Mouse (Mus musculus) liver, embryonic 15.5 days (tissue): Measurements from ENCODE around the gene Trim67. TPM values are rescaled to one million over a fixed set of nuclear protein-coding genes. Genes with fewer than 3 reads are reported as not detected.
"Not testable (repeated sequence)": the region's sequence is repeated elsewhere in the genome, so short reads cannot be mapped to it uniquely, and the experiment has no call there.

Source experiments
- ATAC-seq: fragments of 200-750 bp; cut with Nextera tagmentation; 2 replicates; pipeline ENCODE4 v1.8.0; 2017; ENCODE audit warnings: moderate number of reproducible peaks, mild to moderate bottlenecking, moderate library complexity; ENCODE audit not compliant: insufficient read depth
- H3K27ac ChIP-seq: fragments of 300-500 bp; sonication (generic); replicated peaks from 2 replicates; pipeline ENCODE4 v1.5.1; 2015; ENCODE audit warnings: mild to moderate bottlenecking, inconsistent platforms
- H3K27me3 ChIP-seq: fragments of 300-500 bp; sonication (generic); 2 replicates; pipeline ENCODE4 v1.6.1; 2015; ENCODE audit warnings: mild to moderate bottlenecking, inconsistent platforms
- H3K36me3 ChIP-seq: fragments of 300-500 bp; sonication (generic); replicated peaks from 2 replicates; pipeline ENCODE4 v1.6.1; 2015; ENCODE audit warnings: moderate library complexity, mild to moderate bottlenecking, inconsistent platforms
- H3K4me1 ChIP-seq: fragments of 300-500 bp; sonication (generic); replicated peaks from 2 replicates; pipeline ENCODE4 v1.6.1; 2015; ENCODE audit warnings: inconsistent platforms
- H3K4me2 ChIP-seq: fragments of 300-500 bp; sonication (generic); 2 replicates; pipeline ENCODE4 v1.6.1; 2015; ENCODE audit warnings: moderate library complexity, mild to moderate bottlenecking, inconsistent platforms
- H3K4me3 ChIP-seq: fragments of 300-500 bp; sonication (generic); replicated peaks from 2 replicates; pipeline ENCODE4 v1.5.1; 2015; ENCODE audit warnings: mild to moderate bottlenecking, inconsistent platforms
- H3K9ac ChIP-seq: fragments of 300-500 bp; sonication (generic); 2 replicates; pipeline ENCODE4 v1.6.1; 2015; ENCODE audit warnings: moderate library complexity, mild to moderate bottlenecking, inconsistent platforms
- H3K9me3 ChIP-seq: fragments of 300-500 bp; sonication (generic); replicated peaks from 2 replicates; pipeline ENCODE4 v1.6.1; 2016; ENCODE audit warnings: inconsistent platforms
- WGBS: fragments of 180-500 bp; shearing (Covaris S2); methylation state at CpG from one replicate; pipeline ENCODE4 v1.1.7; 2015; ENCODE audit warnings: mixed read lengths; ENCODE audit not compliant: insufficient replicate concordance; 5-methylcytosine and 5-hydroxymethylcytosine counted together
- polyA plus RNA-seq: library from polyadenylated mRNA; unstranded; fragments of >200 nt; fragmentation: Nextera tagmentation; extraction: Ambion mirVana; gene quantifications from 2 replicates; pipeline ENCODE4 v1.2.1, GENCODE M21; 2015

Gene Trim67
- polyA plus RNA-seq, 1 experiment from 2014 or later, result 0.01 TPM

- H3K4me2 ChIP-seq, result no peak overlapping the region
- H3K4me3 ChIP-seq, result no peak overlapping the region
- H3K4me1 ChIP-seq, result peaks cover 8% of the 10 kb centered on the region
- 0 out of 2 replicates have a peak, but pooled peaks cover 3% of the 10 kb centered on the region for H3K27me3 ChIP-seq
- no peak overlapping the region for H3K9ac ChIP-seq
- 71% methylated on average over 6 of the region's 6 CpGs for WGBS
- no peaks in the 10 kb centered on the region for H3K36me3 ChIP-seq
- ATAC-seq, result no peak
- H3K9me3 ChIP-seq, result no peaks in the 10 kb centered on the region
- no peak overlapping the region for H3K27ac ChIP-seq
Observed at GRCm38 (mm10) chr8:124831941-124832340, 39.0 kb downstream of the Trim67 start.

GRCm38 (mm10) chr8:124833430-124834205 lies 40.7 kb downstream of the Trim67 start:
- Histone ChIP-seq H3K4me3 (no peak overlapping the region), H3K27ac (no peak overlapping the region), H3K4me2 (peak overlapping the region; percentile 46; the same call in 1 of the 2 replicates), H3K9ac (no peak overlapping the region), H3K9me3 (no peaks in the 10 kb centered on the region), H3K36me3 (peaks cover 12% of the 10 kb centered on the region), H3K27me3 (0 out of 2 replicates have a peak, but pooled peaks cover 3% of the 10 kb centered on the region), H3K4me1 (peaks cover 5% of the 10 kb centered on the region; the same call in 1 of the 2 replicates)
- ATAC-seq, result no peak
- WGBS, result 32% methylated on average over 15 of the region's 15 CpGs

GRCm38 (mm10) chr8:124835848-124836247 lies 43.0 kb downstream of the Trim67 start:
- Histone ChIP-seq H3K4me3 (no peak overlapping the region), H3K4me2 (no peak overlapping the region)
- no peak for ATAC-seq

GRCm38 (mm10) chr8:124836273-124836672 lies 43.4 kb downstream of the Trim67 start:
- Histone ChIP-seq H3K9ac (no peak overlapping the region), H3K4me1 (no peaks in the 10 kb centered on the region), H3K4me2 (no peak overlapping the region), H3K36me3 (peaks cover 38% of the 10 kb centered on the region), H3K9me3 (no peaks in the 10 kb centered on the region), H3K4me3 (no peak overlapping the region), H3K27ac (no peak overlapping the region), H3K27me3 (no peaks in the 10 kb centered on the region)
- 74% methylated on average over 7 of the region's 7 CpGs for WGBS
- no peak for ATAC-seq

More at GRCm38 (mm10) chr8:124835848-124836247, 43.0 kb downstream of the Trim67 start:
- H3K9me3 ChIP-seq, result no peaks in the 10 kb centered on the region
- no peak overlapping the region for H3K9ac ChIP-seq
- H3K4me1 ChIP-seq, result no peaks in the 10 kb centered on the region
- H3K27ac ChIP-seq, result no peak overlapping the region
- H3K36me3 ChIP-seq, result peaks cover 34% of the 10 kb centered on the region
- no peaks in the 10 kb centered on the region for H3K27me3 ChIP-seq

- no peak overlapping the region for H3K27ac ChIP-seq
- no peaks in the 10 kb centered on the region for H3K9me3 ChIP-seq
- no peaks in the 10 kb centered on the region for H3K4me1 ChIP-seq
- H3K9ac ChIP-seq, result no peak overlapping the region
- H3K4me3 ChIP-seq, result no peak overlapping the region
- H3K36me3 ChIP-seq, result peaks cover 43% of the 10 kb centered on the region
- 63% methylated on average over 2 of the region's 2 CpGs for WGBS
- H3K27me3 ChIP-seq, result no peaks in the 10 kb centered on the region
- ATAC-seq, result no peak
- no peak overlapping the region for H3K4me2 ChIP-seq
Observed at GRCm38 (mm10) chr8:124836907-124837306, 44.0 kb downstream of the Trim67 start.

GRCm38 (mm10) chr8:124837956-124838355 lies 45.1 kb downstream of the Trim67 start:
- H3K4me2 ChIP-seq, result no peak overlapping the region
- H3K9me3 ChIP-seq, result no peaks in the 10 kb centered on the region
- H3K9ac ChIP-seq, result no peak overlapping the region
- H3K4me1 ChIP-seq, result no peaks in the 10 kb centered on the region
- H3K27ac ChIP-seq, result no peak overlapping the region
- H3K27me3 ChIP-seq, result no peaks in the 10 kb centered on the region
- H3K36me3 ChIP-seq, result peaks cover 45% of the 10 kb centered on the region
- WGBS, result 49% methylated on average over 2 of the region's 2 CpGs
- ATAC-seq, result no peak
- no peak overlapping the region for H3K4me3 ChIP-seq

GRCm38 (mm10) chr8:124839371-124839770 lies 46.5 kb downstream of the Trim67 start:
- Histone ChIP-seq H3K27me3 (no peaks in the 10 kb centered on the region), H3K36me3 (peaks cover 45% of the 10 kb centered on the region)
- WGBS, result 79% methylated on average over 10 of the region's 10 CpGs

GRCm38 (mm10) chr8:124840900-124841299 lies 48.0 kb downstream of the Trim67 start:
- Histone ChIP-seq H3K27me3 (no peaks in the 10 kb centered on the region), H3K4me3 (no peak overlapping the region), H3K4me2 (no peak overlapping the region), H3K36me3 (peaks cover 45% of the 10 kb centered on the region), H3K9me3 (no peaks in the 10 kb centered on the region), H3K27ac (no peak overlapping the region), H3K4me1 (peaks cover 13% of the 10 kb centered on the region; the same call in 1 of the 2 replicates), H3K9ac (no peak overlapping the region)
- no peak for ATAC-seq
- WGBS, result 82% methylated on average over 7 of the region's 7 CpGs

More at GRCm38 (mm10) chr8:124839371-124839770, 46.5 kb downstream of the Trim67 start:
- H3K9me3 ChIP-seq, result no peaks in the 10 kb centered on the region
- no peak overlapping the region for H3K27ac ChIP-seq
- no peak for ATAC-seq
- peaks cover 7% of the 10 kb centered on the region; the same call in 1 of the 2 replicates for H3K4me1 ChIP-seq
- H3K4me2 ChIP-seq, result no peak overlapping the region
- H3K9ac ChIP-seq, result no peak overlapping the region
- H3K4me3 ChIP-seq, result no peak overlapping the region

- H3K9me3 ChIP-seq, result no peaks in the 10 kb centered on the region
- peaks cover 45% of the 10 kb centered on the region for H3K36me3 ChIP-seq
- 82% methylated on average over 10 of the region's 10 CpGs for WGBS
- H3K27ac ChIP-seq, result no peak overlapping the region
- no peak overlapping the region for H3K4me3 ChIP-seq
- ATAC-seq, result no peak
- H3K4me1 ChIP-seq, result peaks cover 13% of the 10 kb centered on the region; the same call in 1 of the 2 replicates
- no peaks in the 10 kb centered on the region for H3K27me3 ChIP-seq
- H3K9ac ChIP-seq, result no peak overlapping the region
- H3K4me2 ChIP-seq, result no peak overlapping the region
Observed at GRCm38 (mm10) chr8:124841775-124842174, 48.9 kb downstream of the Trim67 start.

GRCm38 (mm10) chr8:124842929-124843328 lies 50.0 kb downstream of the Trim67 start:
- WGBS, result 64% methylated on average over 1 of the region's 1 CpGs
- Histone ChIP-seq H3K36me3 (peaks cover 40% of the 10 kb centered on the region), H3K4me1 (peaks cover 13% of the 10 kb centered on the region; the same call in 1 of the 2 replicates)
- not testable (repeated sequence) for H3K4me2 ChIP-seq, H3K27ac ChIP-seq, H3K27me3 ChIP-seq, H3K9me3 ChIP-seq, ATAC-seq, H3K4me3 ChIP-seq, H3K9ac ChIP-seq

GRCm38 (mm10) chr8:124845131-124845530 lies 52.2 kb downstream of the Trim67 start:
- peaks cover 19% of the 10 kb centered on the region for H3K36me3 ChIP-seq
- no peaks in the 10 kb centered on the region for H3K27me3 ChIP-seq
- H3K4me2 ChIP-seq, result no peak overlapping the region
- no peak overlapping the region for H3K4me3 ChIP-seq
- no peak overlapping the region for H3K27ac ChIP-seq
- no peak overlapping the region for H3K9ac ChIP-seq
- no peaks in the 10 kb centered on the region for H3K9me3 ChIP-seq
- 55% methylated on average over 3 of the region's 3 CpGs for WGBS
- no peak for ATAC-seq
- peaks cover 13% of the 10 kb centered on the region; the same call in 1 of the 2 replicates for H3K4me1 ChIP-seq
